Mouse (Mus musculus): ENCODE data around the gene Slc4a1ap.
"Not testable (repeated sequence)": the region's sequence is repeated elsewhere in the genome, so short reads cannot be mapped to it uniquely, and the experiment has no call there.

The Slc4a1ap gene

GRCm38 (mm10) chr5:31526354-31527116, at the start of gene Slc4a1ap:
Slc4a1ap (plus strand) TSS chr5:31526995.
- peak; percentile 72 to 79 for DNase-seq (ENCODE audit: low spot score in 2 of 2)

- DNase-seq (ENCODE audit: low spot score in 2 of 2), result no peak
Observed at GRCm38 (mm10) chr5:31480536-31480935, 46.3 kb upstream of the Slc4a1ap start.

GRCm38 (mm10) chr5:31485440-31485839, 41.4 kb upstream of the Slc4a1ap start, which contains the start of gene 4930548H24Rik:
4930548H24Rik (plus strand) TSS chr5:31485740.
- no peak for DNase-seq (ENCODE audit: low spot score in 2 of 2)

- no peak for DNase-seq (ENCODE audit: low spot score in 2 of 2)
Observed at GRCm38 (mm10) chr5:31487889-31488288, 38.9 kb upstream of the Slc4a1ap start.

GRCm38 (mm10) chr5:31489116-31489769, 37.6 kb upstream of the Slc4a1ap start:
- DNase-seq (ENCODE audit: low spot score in 2 of 2), result no peak

GRCm38 (mm10) chr5:31492031-31492430, 34.8 kb upstream of the Slc4a1ap start:
- DNase-seq (ENCODE audit: low spot score in 2 of 2), result no peak

- peak; percentile 83 to 89 for DNase-seq (ENCODE audit: low spot score in 2 of 2)
Observed at GRCm38 (mm10) chr5:31494513-31495297, 32.1 kb upstream of the Slc4a1ap start, which contains the start of gene Gpn1. Gpn1 (plus strand) TSS chr5:31494741.

- DNase-seq (ENCODE audit: low spot score in 2 of 2), result no peak
Observed at GRCm38 (mm10) chr5:31504843-31505242, 22.0 kb upstream of the Slc4a1ap start.

GRCm38 (mm10) chr5:31512481-31512880, 14.3 kb upstream of the Slc4a1ap start:
- no peak for DNase-seq (ENCODE audit: low spot score in 2 of 2)

GRCm38 (mm10) chr5:31520556-31520955, 6.2 kb upstream of the Slc4a1ap start:
- DNase-seq (ENCODE audit: low spot score in 2 of 2), result no peak

GRCm38 (mm10) chr5:31527117-31527680, 404 bp downstream of the Slc4a1ap start:
- DNase-seq (ENCODE audit: low spot score in 2 of 2), result no peak

GRCm38 (mm10) chr5:31527707-31528106, 912 bp downstream of the Slc4a1ap start, which contains the start of gene Supt7l:
Supt7l (minus strand) TSS chr5:31527807.
- not testable (repeated sequence) for DNase-seq (ENCODE audit: low spot score in 2 of 2)

GRCm38 (mm10) chr5:31528560-31528959, 1.8 kb downstream of the Slc4a1ap start:
- no peak for DNase-seq (ENCODE audit: low spot score in 2 of 2)

GRCm38 (mm10) chr5:31535228-31535627, 8.4 kb downstream of the Slc4a1ap start:
- no peak for DNase-seq (ENCODE audit: low spot score in 2 of 2)

- DNase-seq (ENCODE audit: low spot score in 2 of 2), result no peak
Observed at GRCm38 (mm10) chr5:31559401-31559800, 32.6 kb downstream of the Slc4a1ap start.

GRCm38 (mm10) chr5:31560352-31560751, 33.6 kb downstream of the Slc4a1ap start:
- no peak for DNase-seq (ENCODE audit: low spot score in 2 of 2)

GRCm38 (mm10) chr5:31562036-31562666, 35.4 kb downstream of the Slc4a1ap start:
- DNase-seq (ENCODE audit: low spot score in 2 of 2), result no peak

GRCm38 (mm10) chr5:31563496-31563895, 36.7 kb downstream of the Slc4a1ap start:
- peak; percentile 60 to 78 for DNase-seq (ENCODE audit: low spot score in 2 of 2)

GRCm38 (mm10) chr5:31563905-31564304, 37.1 kb downstream of the Slc4a1ap start:
- DNase-seq (ENCODE audit: low spot score in 2 of 2), result no peak

- DNase-seq (ENCODE audit: low spot score in 2 of 2), result peak in 1 of 2 experiments; percentile 31
Observed at GRCm38 (mm10) chr5:31564976-31565375, 38.2 kb downstream of the Slc4a1ap start.

- DNase-seq (ENCODE audit: low spot score in 2 of 2), result no peak
Observed at GRCm38 (mm10) chr5:31566026-31566425, 39.2 kb downstream of the Slc4a1ap start.
